Mouse (Mus musculus) thymus, postnatal 25 days (tissue): ENCODE measurements at regions not wholly inside any gene's neighbourhood (a gene's known extent, or its start where the extent isn't known, plus 50 kb on each side); places are given as distances from the start of the nearest gene placed in this dataset.
A peak's percentile ranks its signal among the peaks of the same experiment; 100 is the strongest.
"Not testable (repeated sequence)": the region's sequence is repeated elsewhere in the genome, so short reads cannot be mapped to it uniquely, and the experiment has no call there.

Experiments
- DNase-seq: peaks from one replicate; pipeline ENCODE4 v3.0.0; 2022

DNA sequence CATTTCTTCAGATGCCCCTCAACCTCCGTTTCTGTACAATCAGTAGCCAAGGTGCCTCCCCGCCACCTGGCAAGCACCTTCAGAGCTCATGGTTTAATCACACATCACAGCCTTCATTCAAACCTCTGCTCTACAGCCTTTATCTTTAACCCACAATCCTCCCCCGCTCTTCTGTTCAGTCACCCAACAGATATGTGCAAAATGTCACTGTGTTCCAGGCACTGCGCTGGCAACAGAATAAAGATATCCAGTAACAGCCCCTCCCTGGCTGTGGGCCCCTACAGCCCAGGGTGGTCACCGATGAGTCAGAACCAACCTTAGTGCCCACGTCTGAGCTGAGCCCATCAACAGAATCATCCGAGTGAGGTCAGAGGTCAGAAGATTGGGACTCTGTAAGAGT is 54.3 kb upstream of the Ddr1 start:
- DNase-seq = no peak

DNA sequence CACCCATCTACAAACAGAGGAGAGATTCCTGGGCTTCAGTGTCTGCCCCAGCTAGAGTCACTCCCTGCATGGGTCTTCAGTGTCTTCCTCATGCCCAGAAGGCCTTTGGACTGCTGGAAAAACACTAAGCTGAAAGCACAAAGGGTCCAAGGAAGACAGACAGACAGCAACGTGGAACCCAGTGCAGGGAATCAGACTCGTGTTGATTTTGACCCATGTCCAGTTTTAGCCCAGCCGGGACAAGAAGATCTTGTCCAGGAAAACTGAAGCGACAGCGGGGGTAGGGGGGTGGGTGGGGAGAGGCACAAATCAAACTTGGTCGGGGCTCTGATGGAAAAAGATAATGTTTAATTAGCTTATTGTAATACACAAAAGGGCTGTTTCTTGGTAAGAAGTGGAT is 55.3 kb upstream of the Ddr1 start:
- DNase-seq = no peak

DNA sequence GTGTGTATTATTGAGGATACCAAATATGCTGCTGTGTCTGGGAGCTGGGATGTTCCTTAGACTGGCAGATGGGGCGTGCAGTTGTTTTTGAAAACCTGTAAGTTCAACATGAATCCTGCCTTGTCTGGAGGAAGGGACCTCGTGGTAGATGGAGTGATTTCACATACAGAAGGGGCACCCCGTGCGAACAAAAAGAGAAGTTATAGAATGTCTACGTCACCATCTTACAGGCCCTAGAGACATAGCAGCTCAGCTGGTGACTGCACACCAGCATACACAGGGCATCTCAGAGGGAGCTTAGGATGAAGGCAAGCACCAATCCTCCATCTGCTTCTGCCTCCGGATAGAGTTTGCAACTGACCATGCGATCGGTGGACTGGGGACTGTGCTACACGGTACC is 58.2 kb upstream of the Ddr1 start:
- no peak for DNase-seq

DNA sequence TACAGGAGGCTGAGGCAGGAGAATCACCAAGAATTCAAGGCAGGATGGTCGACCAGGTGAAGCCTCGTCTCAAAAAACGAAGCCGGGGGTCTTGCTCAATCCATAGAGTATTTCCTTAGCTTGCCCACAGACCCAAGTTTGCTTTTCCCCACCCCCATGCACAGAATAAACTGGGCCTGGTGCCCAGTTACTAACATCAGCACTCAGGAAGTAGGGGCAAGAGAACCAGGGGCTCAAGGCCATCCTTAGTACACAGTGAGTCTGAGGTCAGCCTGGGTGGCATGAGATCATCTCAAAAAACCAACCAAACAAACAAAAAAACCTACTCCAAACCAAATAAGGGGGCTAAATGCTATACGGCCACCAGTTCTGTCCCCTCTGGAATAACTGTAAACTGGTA is 58.4 kb upstream of the Ier3 start:
- no peak for DNase-seq

DNA sequence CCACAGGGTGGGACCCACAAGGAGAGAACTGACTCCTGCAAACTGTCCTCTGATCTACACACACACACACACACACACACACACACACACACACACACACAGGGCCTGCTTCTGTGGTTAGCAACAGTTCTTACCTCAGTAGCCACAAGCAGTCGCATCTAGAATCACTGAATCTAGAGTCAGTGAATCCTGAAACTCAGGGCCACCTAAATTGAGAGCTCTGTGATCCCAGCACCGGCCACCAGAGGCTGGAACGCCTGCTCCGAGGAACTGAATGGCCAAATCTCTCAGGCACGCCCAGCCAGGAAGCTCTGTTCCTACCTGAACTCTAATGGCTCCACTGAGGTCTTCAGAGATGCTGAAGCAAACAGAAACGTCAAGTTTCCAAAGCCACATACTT is 57.6 kb upstream of the Ier3 start:
- peak; percentile 46 for DNase-seq

DNA sequence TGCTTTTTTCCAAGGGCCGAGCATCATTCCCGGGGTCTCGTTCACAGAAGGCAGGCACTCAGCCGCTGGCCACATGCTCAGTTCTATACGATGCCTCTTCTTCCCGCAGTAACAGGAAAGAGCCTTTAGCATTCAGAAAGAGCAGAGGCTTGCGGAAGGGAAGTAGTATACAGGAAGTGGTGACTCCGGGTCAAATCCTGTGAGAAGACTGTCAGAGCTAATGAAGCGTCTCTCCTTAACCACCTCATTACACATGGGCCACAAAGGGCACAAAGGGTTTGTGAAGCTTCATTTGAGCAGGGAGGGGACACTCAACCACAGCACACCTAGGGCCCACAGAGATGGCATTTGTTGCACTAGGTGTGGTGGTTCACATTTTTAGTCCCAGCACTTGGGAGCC is 55.1 kb upstream of the Ier3 start:
- DNase-seq = peak; percentile 48

DNA sequence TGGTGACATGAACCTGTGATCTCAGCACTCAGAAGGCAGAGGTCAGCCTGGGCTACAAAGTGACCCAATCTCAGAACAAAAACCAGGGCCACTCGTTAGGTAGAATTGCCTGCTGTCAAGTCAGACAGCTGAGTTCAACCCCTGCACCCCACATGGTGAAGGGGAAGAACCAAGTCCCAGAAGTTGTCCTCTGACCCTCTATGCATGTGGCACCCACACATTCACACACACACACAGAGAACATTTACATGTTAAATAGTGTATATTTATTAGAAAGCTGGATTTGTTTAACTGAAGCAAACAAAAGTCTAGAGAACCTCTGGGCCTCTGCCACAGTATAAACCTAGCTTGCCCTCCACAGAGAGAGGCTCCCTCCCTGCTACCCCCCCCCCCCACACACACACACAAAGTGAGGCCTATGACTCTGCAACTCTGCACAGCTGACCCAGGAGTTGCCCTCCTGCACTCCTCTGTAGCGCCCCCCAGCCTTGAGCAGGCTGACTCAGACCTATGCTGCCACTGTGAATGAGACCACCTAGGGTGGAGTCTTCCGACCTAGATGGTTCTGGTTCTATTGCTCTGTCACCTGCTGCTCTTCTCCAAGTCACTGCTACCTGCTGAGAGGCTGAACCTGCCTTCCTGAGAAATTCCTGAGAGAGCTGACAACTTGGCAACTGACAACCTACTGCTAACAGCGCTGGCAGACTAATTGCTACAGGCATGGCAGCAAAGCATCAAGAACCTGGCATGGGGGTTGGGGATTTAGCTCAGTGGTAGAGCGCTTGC is 52.1 kb upstream of the Ier3 start:
- DNase-seq = no peak

DNA sequence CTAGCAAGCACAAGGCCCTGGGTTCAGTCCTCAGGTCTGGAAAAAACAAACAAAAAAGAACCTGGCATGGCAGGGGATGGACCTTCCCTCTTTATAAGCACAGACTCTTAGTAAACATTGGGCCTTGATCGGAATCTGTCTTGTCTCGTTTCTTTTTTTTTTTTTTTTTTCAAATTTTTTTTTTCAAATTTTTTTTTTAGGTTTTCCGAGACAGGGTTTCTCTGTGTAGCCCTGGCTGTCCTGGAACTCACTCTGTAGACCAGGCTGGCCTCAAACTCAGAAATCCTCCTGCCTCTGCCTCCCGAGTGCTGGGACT is 51.6 kb upstream of the Ier3 start:
- DNase-seq = not testable (repeated sequence)

DNA sequence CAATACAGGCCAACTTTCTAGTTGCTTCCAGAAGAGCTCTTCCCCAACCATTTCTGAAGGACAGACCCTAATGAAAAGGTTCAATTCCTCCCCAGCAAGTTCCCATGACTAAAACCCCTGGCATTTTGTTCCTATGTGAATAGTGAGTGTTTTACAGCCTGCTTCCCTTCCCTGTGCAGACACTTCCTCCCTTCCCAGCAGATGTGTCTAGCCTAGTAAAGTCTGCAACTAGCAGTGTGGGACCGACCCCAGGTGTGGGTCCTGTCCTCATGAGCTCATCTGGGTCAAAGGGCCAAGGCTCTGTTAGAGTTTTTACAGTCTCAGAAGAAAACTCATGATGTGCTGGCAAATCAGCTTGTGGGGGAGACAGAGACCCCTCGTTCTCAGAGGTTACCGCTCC is 50.9 kb upstream of the Ier3 start:
- no peak for DNase-seq

DNA sequence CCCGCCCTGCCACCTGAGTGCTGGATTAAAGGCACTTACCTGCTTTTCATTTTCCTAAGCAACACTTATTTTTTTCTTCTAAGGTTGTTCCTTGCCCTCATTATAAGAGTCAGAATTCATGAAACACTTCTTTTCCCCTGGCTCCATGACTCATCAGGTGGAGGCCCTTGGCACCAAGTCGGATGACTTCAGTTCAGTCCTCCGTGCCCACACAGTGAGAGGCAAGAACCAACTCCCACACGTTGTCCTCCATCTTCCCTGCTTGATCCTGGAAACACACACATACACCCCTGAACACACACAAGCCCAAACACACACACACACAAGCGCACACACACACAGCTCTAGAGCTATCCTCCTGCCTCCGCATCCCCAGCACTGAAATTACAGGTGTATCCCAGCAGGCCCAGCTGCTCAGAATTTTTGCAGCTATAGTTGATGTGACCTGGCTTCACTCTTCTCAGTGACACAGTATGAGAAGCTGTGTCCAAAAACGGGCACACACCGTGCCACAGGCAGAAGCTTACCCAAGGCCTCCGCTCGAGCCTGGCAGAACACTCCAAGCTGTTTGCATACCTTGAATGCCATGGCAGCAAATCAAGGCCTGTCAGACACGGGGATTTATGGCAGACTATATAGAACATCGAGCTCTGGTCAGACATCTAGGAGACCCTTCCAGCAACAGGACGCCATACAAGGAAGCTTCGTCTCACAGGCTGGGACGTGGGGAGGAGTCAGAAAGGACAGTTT is 49.7 kb upstream of the Ier3 start:
- DNase-seq = no peak
